Mouse (Mus musculus): ENCODE measurements around the gene Sv2a. TPM values are rescaled to one million over a fixed set of nuclear protein-coding genes. Genes with fewer than 3 reads are reported as not detected.
A peak's percentile ranks its signal among the peaks of the same experiment; 100 is the strongest.
"Not testable (repeated sequence)": the region's sequence is repeated elsewhere in the genome, so short reads cannot be mapped to it uniquely, and the experiment has no call there.

The Sv2a gene
- polyA plus RNA-seq, 1 experiment, result 405 TPM

- H3K4me3 ChIP-seq (replicated peaks; ENCODE audit: insufficient read depth, low read depth, low read length), result no peak overlapping the region
- H3K4me1 ChIP-seq (ENCODE audit: control insufficient read depth, insufficient read depth, low read length), result no peaks in the 10 kb centered on the region
- no peak for DNase-seq
- no peaks in the 10 kb centered on the region for H3K27me3 ChIP-seq (ENCODE audit: control insufficient read depth, insufficient read depth, low read length)
- WGBS, result 17% methylated on average over 15 of the region's 15 CpGs
- TF ChIP-seq POLR2A (IDR thresholded peaks at IDR 0.05; ENCODE audit: borderline replicate concordance, insufficient read depth, low read length) (no peak), CTCF (IDR thresholded peaks at IDR 0.05; ENCODE audit: borderline replicate concordance, insufficient read depth, low read depth, low read length) (peak; percentile 23; the same call in 1 of the 2 replicates)
- H3K27ac ChIP-seq (ENCODE audit: insufficient read depth, low read length), result no peak overlapping the region
Observed at GRCm38 (mm10) chr3:96209242-96209641, 28.3 kb downstream of the Sv2a start.

GRCm38 (mm10) chr3:96219191-96219641 lies 38.3 kb downstream of the Sv2a start:
- TF ChIP-seq POLR2A (IDR thresholded peaks at IDR 0.05; ENCODE audit: borderline replicate concordance, insufficient read depth, low read length) (no peak), CTCF (IDR thresholded peaks at IDR 0.05; ENCODE audit: borderline replicate concordance, insufficient read depth, low read depth, low read length) (peak; percentile 44; the same call in 1 of the 2 replicates)
- Histone ChIP-seq H3K4me3 (replicated peaks; ENCODE audit: insufficient read depth, low read depth, low read length) (peak overlapping the region; percentile 91), H3K27me3 (ENCODE audit: control insufficient read depth, insufficient read depth, low read length) (no peaks in the 10 kb centered on the region), H3K4me1 (ENCODE audit: control insufficient read depth, insufficient read depth, low read length) (peaks cover 4% of the 10 kb centered on the region; the same call in 1 of the 2 replicates), H3K27ac (ENCODE audit: insufficient read depth, low read length) (peak overlapping the region; percentile 99)
- peak in 1 of 2 experiments; percentile 62 for DNase-seq
- whole genome bisulfite sequencing, result under 1% methylated on average over 12 of the region's 12 CpGs

GRCm38 (mm10) chr3:96219661-96220130 lies 38.7 kb downstream of the Sv2a start, which contains the start of the genes Bola1 and Hist2h2ab:
Gene Bola1 (minus strand): TSS chr3:96219709.
Gene Hist2h2ab (plus strand): TSS chr3:96219865.
- DNase-seq, result peak; percentile 87 to 91
- Histone ChIP-seq H3K27me3 (ENCODE audit: control insufficient read depth, insufficient read depth, low read length) (no peaks in the 10 kb centered on the region), H3K4me3 (replicated peaks; ENCODE audit: insufficient read depth, low read depth, low read length) (peak within 1 kb of the TSS; percentile 91), H3K4me1 (ENCODE audit: control insufficient read depth, insufficient read depth, low read length) (peaks cover 4% of the 10 kb centered on the region; the same call in 1 of the 2 replicates), H3K27ac (ENCODE audit: insufficient read depth, low read length) (peak within 1 kb of the TSS; percentile 99)
- WGBS, result under 1% methylated on average over 37 of the region's 37 CpGs
- TF ChIP-seq CTCF (IDR thresholded peaks at IDR 0.05; ENCODE audit: borderline replicate concordance, insufficient read depth, low read depth, low read length) (no peak), POLR2A (IDR thresholded peaks at IDR 0.05; ENCODE audit: borderline replicate concordance, insufficient read depth, low read length) (peak; percentile 79; the same call in 1 of the 2 replicates)

- under 1% methylated on average over 40 of the region's 47 CpGs for WGBS
- Histone ChIP-seq H3K4me3 (replicated peaks; ENCODE audit: insufficient read depth, low read depth, low read length) (peak overlapping the region; percentile 77), H3K27ac (ENCODE audit: insufficient read depth, low read length) (peak overlapping the region; percentile 87)
- H3K27me3 ChIP-seq (ENCODE audit: control insufficient read depth, insufficient read depth, low read length); DNase-seq; H3K4me1 ChIP-seq (ENCODE audit: control insufficient read depth, insufficient read depth, low read length): not testable (repeated sequence)
Observed at GRCm38 (mm10) chr3:96220131-96220764, 39.3 kb downstream of the Sv2a start.

GRCm38 (mm10) chr3:96220765-96221639 lies 40.1 kb downstream of the Sv2a start, which contains the start of the genes Hist2h2ac and Hist2h2be:
Gene Hist2h2ac (minus strand): TSS chr3:96220880.
Gene Hist2h2be (plus strand): TSS chr3:96221119.
- Histone ChIP-seq H3K27ac (ENCODE audit: insufficient read depth, low read length) (peak within 1 kb of the TSS; percentile 87), H3K27me3 (ENCODE audit: control insufficient read depth, insufficient read depth, low read length) (no peaks in the 10 kb centered on the region), H3K4me3 (replicated peaks; ENCODE audit: insufficient read depth, low read depth, low read length) (peak within 1 kb of the TSS; percentile 77), H3K4me1 (ENCODE audit: control insufficient read depth, insufficient read depth, low read length) (peaks cover 12% of the 10 kb centered on the region; the same call in 1 of the 2 replicates)
- WGBS, result under 1% methylated on average over 43 of the region's 43 CpGs
- DNase-seq, result peak; percentile 88 to 94
- TF ChIP-seq CTCF (IDR thresholded peaks at IDR 0.05; ENCODE audit: borderline replicate concordance, insufficient read depth, low read depth, low read length) (no peak), POLR2A (IDR thresholded peaks at IDR 0.05; ENCODE audit: borderline replicate concordance, insufficient read depth, low read length) (peak; percentile 92; the same call in 1 of the 2 replicates)

GRCm38 (mm10) chr3:96221640-96222038 lies 40.7 kb downstream of the Sv2a start:
- WGBS, result 6% methylated on average over 9 of the region's 9 CpGs
- peak; percentile 25 to 48 for DNase-seq

GRCm38 (mm10) chr3:96222774-96223173 lies 41.8 kb downstream of the Sv2a start:
- 37% methylated on average over 4 of the region's 4 CpGs for WGBS
- H3K27me3 ChIP-seq (ENCODE audit: control insufficient read depth, insufficient read depth, low read length), result no peaks in the 10 kb centered on the region
- H3K4me1 ChIP-seq (ENCODE audit: control insufficient read depth, insufficient read depth, low read length), result peaks cover 12% of the 10 kb centered on the region; the same call in 1 of the 2 replicates
- DNase-seq, result peak in 1 of 2 experiments; percentile 32
- H3K4me3 ChIP-seq (replicated peaks; ENCODE audit: insufficient read depth, low read depth, low read length), result no peak overlapping the region
- no peak overlapping the region for H3K27ac ChIP-seq (ENCODE audit: insufficient read depth, low read length)
- no peak for TF ChIP-seq CTCF (IDR thresholded peaks at IDR 0.05; ENCODE audit: borderline replicate concordance, insufficient read depth, low read depth, low read length)
- no peak for TF ChIP-seq POLR2A (IDR thresholded peaks at IDR 0.05; ENCODE audit: borderline replicate concordance, insufficient read depth, low read length)

More at GRCm38 (mm10) chr3:96221640-96222038, 40.7 kb downstream of the Sv2a start:
- TF ChIP-seq POLR2A (IDR thresholded peaks at IDR 0.05; ENCODE audit: borderline replicate concordance, insufficient read depth, low read length) (no peak), CTCF (IDR thresholded peaks at IDR 0.05; ENCODE audit: borderline replicate concordance, insufficient read depth, low read depth, low read length) (no peak)
- no peaks in the 10 kb centered on the region for H3K27me3 ChIP-seq (ENCODE audit: control insufficient read depth, insufficient read depth, low read length)
- peak overlapping the region; percentile 80 for H3K27ac ChIP-seq (ENCODE audit: insufficient read depth, low read length)
- peak overlapping the region; percentile 73 for H3K4me3 ChIP-seq (replicated peaks; ENCODE audit: insufficient read depth, low read depth, low read length)
- peaks cover 12% of the 10 kb centered on the region; the same call in 1 of the 2 replicates for H3K4me1 ChIP-seq (ENCODE audit: control insufficient read depth, insufficient read depth, low read length)
